Mouse (Mus musculus): ENCODE results near the gene Zfp398. TPM values are rescaled to one million over a fixed set of nuclear protein-coding genes. Genes with fewer than 3 reads are reported as not detected.

Gene Zfp398
- total and polyA plus RNA-seq, 3 experiments = 1.5 to 4.6 (median 2.2) TPM

- H3K9me3 ChIP-seq (replicated peaks; ENCODE audit: low read length) = no peaks in the 10 kb centered on the region
- H3K27me3 ChIP-seq (replicated peaks) = no peaks in the 10 kb centered on the region
- no peaks in the 10 kb centered on the region for H3K36me3 ChIP-seq (replicated peaks in 1 of 2; ENCODE audit: control insufficient read depth in 1 of 2, insufficient read depth in 1 of 2, low read length in 1 of 2)
- dilution Hi-C loops (cut with MboI; ENCODE audit: extremely low pct_ligation_motif_present, extremely low pct_unique_long_range_greater_than_20kb, low sequenced_read_pairs) (no loop called here), in situ Hi-C loops (cut with MboI; ENCODE audit: low pct_ligation_motif_present, low pct_unique_long_range_greater_than_20kb, low sequenced_read_pairs) (no loop called here)
- H3K4me1 ChIP-seq (ENCODE audit: control insufficient read depth in 1 of 2, insufficient read depth in 2 of 2) = peaks cover 2 to 15% of the 10 kb centered on the region in 2 experiments; a peak in 3 of 4 replicates
- peaks cover 16% of the 10 kb centered on the region for H3K79me2 ChIP-seq (replicated peaks; ENCODE audit: control insufficient read depth, extremely low read depth, insufficient read depth, poor library complexity, severe bottlenecking)
- TF ChIP-seq SIN3A (IDR thresholded peaks at IDR 0.05; ENCODE audit: low read length) (no peak), KAT2A (IDR thresholded peaks at IDR 0.05; ENCODE audit: insufficient replicate concordance, low read length) (no peak), PAX5 (IDR thresholded peaks at IDR 0.05; ENCODE audit: low read length) (no peak), GABPA (IDR thresholded peaks at IDR 0.05; ENCODE audit: insufficient replicate concordance, low read depth, low read length) (no peak), UBTF (IDR thresholded peaks at IDR 0.05; ENCODE audit: low read depth, low read length) (no peak), IRF4 (IDR thresholded peaks at IDR 0.05; ENCODE audit: low read depth, low read length) (no peak)
- no peak overlapping the region for H3K9ac ChIP-seq (ENCODE audit: insufficient read depth, low read depth)
- no peak for DNase-seq (ENCODE audit: extremely low read depth)
- H3K4me2 ChIP-seq (ENCODE audit: insufficient read depth, low read depth, poor library complexity, severe bottlenecking) = no peak overlapping the region
- H3K4me3 ChIP-seq (replicated peaks in 1 of 3; ENCODE audit: low read depth in 2 of 3, low read length in 2 of 3, poor library complexity in 1 of 3) = no peak overlapping the region
- no peak overlapping the region for H3K27ac ChIP-seq (ENCODE audit: insufficient read depth, low read depth)
Measured at GRCm38 (mm10) chr6:47917051-47917450, 81.6 kb downstream of the Zfp398 start.

GRCm38 (mm10) chr6:47918768-47919274, 83.4 kb downstream of the Zfp398 start:
- Histone ChIP-seq H3K9me3 (replicated peaks; ENCODE audit: low read length) (no peaks in the 10 kb centered on the region), H3K36me3 (replicated peaks in 1 of 2; ENCODE audit: control insufficient read depth in 1 of 2, insufficient read depth in 1 of 2, low read length in 1 of 2) (no peaks in the 10 kb centered on the region), H3K27ac (ENCODE audit: insufficient read depth, low read depth) (no peak overlapping the region), H3K9ac (ENCODE audit: insufficient read depth, low read depth) (no peak overlapping the region), H3K79me2 (replicated peaks; ENCODE audit: control insufficient read depth, extremely low read depth, insufficient read depth, poor library complexity, severe bottlenecking) (peaks cover 25% of the 10 kb centered on the region), H3K27me3 (replicated peaks) (no peaks in the 10 kb centered on the region), H3K4me2 (ENCODE audit: insufficient read depth, low read depth, poor library complexity, severe bottlenecking) (no peak overlapping the region), H3K4me1 (ENCODE audit: control insufficient read depth in 1 of 2, insufficient read depth in 2 of 2) (peaks cover 3 to 30% of the 10 kb centered on the region in 2 experiments; a peak in 3 of 4 replicates), H3K4me3 (replicated peaks in 1 of 3; ENCODE audit: low read depth in 2 of 3, low read length in 2 of 3, poor library complexity in 1 of 3) (no peak overlapping the region)
- TF ChIP-seq EP300 (IDR thresholded peaks at IDR 0.05; ENCODE audit: low read length) (no peak), SIN3A (IDR thresholded peaks at IDR 0.05; ENCODE audit: low read length) (no peak), CHD2 (IDR thresholded peaks at IDR 0.05; ENCODE audit: low read length) (no peak), MAX (IDR thresholded peaks at IDR 0.05; ENCODE audit: low read length) (no peak), MXI1 (IDR thresholded peaks at IDR 0.05; ENCODE audit: low read depth, low read length) (no peak), JUND (conservative IDR thresholded peaks at IDR 0.05; ENCODE audit: low read depth, low read length) (no peak), RCOR1 (conservative IDR thresholded peaks at IDR 0.05; ENCODE audit: low read depth, low read length) (no peak), USF1 (IDR thresholded peaks at IDR 0.05; ENCODE audit: low read depth, low read length) (no peak), TCF12 (IDR thresholded peaks at IDR 0.05; ENCODE audit: low read depth, low read length) (no peak), ZNF384 (IDR thresholded peaks at IDR 0.05; ENCODE audit: low read depth, low read length) (no peak), USF2 (conservative IDR thresholded peaks at IDR 0.05; ENCODE audit: low read depth, low read length) (no peak), CTCF (conservative IDR thresholded peaks at IDR 0.05 in 1 of 2, IDR thresholded peaks at IDR 0.05 in 1 of 2; ENCODE audit: low read depth in 2 of 2, low read length in 2 of 2) (no peak), ZMIZ1 (IDR thresholded peaks at IDR 0.05; ENCODE audit: low read depth, low read length) (no peak), MAFK (IDR thresholded peaks at IDR 0.05; ENCODE audit: insufficient replicate concordance, low read length) (no peak), UBTF (IDR thresholded peaks at IDR 0.05; ENCODE audit: low read depth, low read length) (no peak), MEF2A (IDR thresholded peaks at IDR 0.05; ENCODE audit: borderline replicate concordance, low read depth, low read length) (no peak), IRF4 (IDR thresholded peaks at IDR 0.05; ENCODE audit: low read depth, low read length) (no peak)
- in situ Hi-C loops (cut with MboI; ENCODE audit: low pct_ligation_motif_present, low pct_unique_long_range_greater_than_20kb, low sequenced_read_pairs) (no loop called here), dilution Hi-C loops (cut with MboI; ENCODE audit: extremely low pct_ligation_motif_present, extremely low pct_unique_long_range_greater_than_20kb, low sequenced_read_pairs) (no loop called here)
- DNase-seq (ENCODE audit: extremely low read depth) = no peak

Measured in CH12.LX (cell line).